Mouse (Mus musculus) T-helper 1 cell (primary cell): ENCODE results near the gene Gucy1b2.

Experiments
- in situ Hi-C: fragments of 300-600 bp; cut with MboI, MseI; formaldehyde crosslinking; loops from one replicate; pipeline ENCODE4 v1.15.1; 2025; ENCODE audit warnings: high pct_unique_total_duplicates

Gene Gucy1b2

GRCm38 (mm10) chr14:62446385-62447213 lies 9.5 kb downstream of the Gucy1b2 start:
- in situ Hi-C loops = no loop called here

- in situ Hi-C loops = no loop called here
These were observed 12.2 kb downstream of the Gucy1b2 start for GRCm38 (mm10) chr14:62443840-62444430.

DNA sequence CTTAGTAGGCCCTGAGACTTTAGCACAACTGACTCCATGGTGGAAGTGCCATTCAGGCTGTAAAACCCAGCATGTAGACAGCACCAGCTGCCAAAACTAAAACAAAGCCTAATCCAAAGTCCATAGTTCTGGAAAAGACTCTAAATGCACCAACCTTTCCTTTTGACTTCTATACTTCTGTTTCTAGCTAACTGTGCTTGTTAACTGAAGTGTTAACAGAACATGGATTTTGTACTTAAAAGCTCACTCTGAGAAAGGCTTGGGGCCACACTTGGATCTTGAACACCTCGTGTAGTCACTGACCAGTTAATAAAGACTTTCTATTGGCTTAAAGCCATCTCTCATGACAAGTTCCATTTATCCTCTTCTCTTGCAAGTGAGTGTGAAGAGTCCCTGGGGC lies 13.1 kb downstream of the Gucy1b2 start:
- in situ Hi-C loops = no loop called here

DNA sequence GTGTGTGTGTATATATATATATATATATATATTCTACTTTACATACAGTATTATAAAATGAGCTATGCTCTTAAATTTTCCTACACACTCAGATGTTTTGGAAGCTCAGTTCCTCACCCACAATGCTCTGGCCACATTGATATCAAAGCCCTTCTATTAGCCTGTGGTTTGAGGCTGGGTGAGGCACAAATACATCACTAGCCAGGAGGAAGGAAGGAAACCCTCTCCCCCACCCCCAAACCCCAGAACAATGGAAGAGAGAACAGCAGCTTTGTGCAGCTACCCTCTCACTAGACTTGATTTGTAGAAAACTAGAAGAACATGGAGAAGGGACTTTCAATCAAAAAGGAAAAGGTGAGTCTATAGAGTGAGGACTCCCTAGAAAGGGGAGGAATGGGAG lies 16.1 kb downstream of the Gucy1b2 start:
- in situ Hi-C loops = no loop called here

- in situ Hi-C loops = no loop called here
These were observed 17.9 kb downstream of the Gucy1b2 start for GRCm38 (mm10) chr14:62438236-62438635.

DNA sequence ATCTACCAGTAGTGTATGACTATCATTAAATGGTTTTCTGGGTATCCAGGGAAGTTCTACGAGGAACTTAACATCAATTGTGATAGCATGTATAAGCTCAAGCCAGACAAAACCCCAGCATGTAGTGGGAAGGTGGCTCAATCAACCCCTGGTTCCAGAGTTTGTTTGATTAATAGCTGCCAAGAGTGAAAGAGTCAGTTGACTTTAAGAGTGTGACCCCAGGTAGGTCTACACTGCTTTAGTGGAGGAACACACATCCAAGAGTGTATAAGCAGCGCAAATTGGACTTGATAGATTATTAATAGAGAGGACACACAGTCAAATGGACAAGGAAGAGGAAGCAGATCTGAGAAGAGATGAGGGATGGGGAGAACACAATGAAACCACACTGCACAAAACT lies 18.3 kb downstream of the Gucy1b2 start:
- in situ Hi-C loops = no loop called here

GRCm38 (mm10) chr14:62425277-62425691 lies 30.8 kb downstream of the Gucy1b2 start:
- in situ Hi-C loops = no loop called here

- in situ Hi-C loops = no loop called here
These were observed 33.8 kb downstream of the Gucy1b2 start for GRCm38 (mm10) chr14:62422265-62422664.

DNA sequence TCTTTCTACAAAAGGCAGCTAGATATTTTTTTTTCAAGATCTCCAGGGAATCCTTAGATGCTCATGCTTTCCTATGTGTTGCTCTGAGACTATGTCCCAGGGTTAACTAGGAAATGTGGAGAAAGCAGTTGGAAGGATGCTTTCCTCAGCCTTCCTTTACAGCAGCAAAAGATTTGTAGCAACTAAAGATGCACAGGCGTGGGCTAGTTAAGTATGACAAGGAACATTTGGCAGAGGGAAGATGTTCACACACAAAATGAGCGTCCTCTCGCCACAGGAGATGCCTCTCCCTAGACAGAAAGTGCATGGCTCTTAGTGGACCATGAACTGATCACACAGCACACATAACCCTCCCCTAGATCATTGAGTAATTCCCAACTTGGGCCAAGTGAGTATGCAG lies 38.6 kb downstream of the Gucy1b2 start:
- in situ Hi-C loops = no loop called here

GRCm38 (mm10) chr14:62416742-62417134 lies 39.4 kb downstream of the Gucy1b2 start:
- in situ Hi-C loops = no loop called here

DNA sequence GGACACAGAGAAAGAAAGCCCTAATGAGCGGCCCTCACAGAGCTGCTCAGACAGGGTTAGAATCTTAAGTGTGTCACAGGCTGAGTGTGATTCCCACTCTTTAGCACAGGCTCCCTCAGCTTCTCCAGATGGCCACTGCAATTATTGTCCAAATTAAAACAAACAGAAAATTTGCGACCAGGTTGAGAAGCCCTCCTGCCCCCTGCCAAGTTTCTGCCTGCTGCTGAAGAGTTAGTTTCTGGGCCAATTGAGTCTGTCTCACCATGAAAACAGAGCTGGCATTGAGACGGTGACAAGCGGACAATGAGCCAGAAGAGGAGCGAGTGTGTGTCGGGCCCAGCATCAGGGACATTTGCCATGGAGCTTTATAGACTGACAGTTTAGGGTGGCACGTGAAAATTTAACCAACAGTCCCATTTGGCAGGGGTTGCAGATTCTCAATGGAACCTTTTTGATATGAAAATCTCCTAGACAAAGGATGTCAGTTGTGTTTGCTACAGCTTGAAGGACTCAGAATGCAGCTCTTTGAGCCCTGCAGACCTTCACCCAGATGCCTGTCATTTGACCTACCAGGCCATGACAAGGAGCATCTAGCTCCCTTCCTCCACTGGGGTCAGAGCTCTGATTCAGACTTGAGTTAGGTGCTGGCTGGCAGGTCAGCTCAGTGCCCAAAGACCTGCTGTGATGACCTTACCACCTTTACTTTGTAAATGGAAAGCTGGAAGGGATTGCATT lies 39.9 kb downstream of the Gucy1b2 start:
- in situ Hi-C loops = no loop called here

GRCm38 (mm10) chr14:62395346-62395745 lies 60.7 kb downstream of the Gucy1b2 start:
- in situ Hi-C loops = no loop called here

GRCm38 (mm10) chr14:62392754-62393153 lies 63.3 kb downstream of the Gucy1b2 start:
- in situ Hi-C loops = no loop called here

GRCm38 (mm10) chr14:62389729-62390536 lies 66.2 kb downstream of the Gucy1b2 start:
- in situ Hi-C loops = no loop called here

- in situ Hi-C loops = no loop called here
These were observed 66.9 kb downstream of the Gucy1b2 start for GRCm38 (mm10) chr14:62389064-62389728.

DNA sequence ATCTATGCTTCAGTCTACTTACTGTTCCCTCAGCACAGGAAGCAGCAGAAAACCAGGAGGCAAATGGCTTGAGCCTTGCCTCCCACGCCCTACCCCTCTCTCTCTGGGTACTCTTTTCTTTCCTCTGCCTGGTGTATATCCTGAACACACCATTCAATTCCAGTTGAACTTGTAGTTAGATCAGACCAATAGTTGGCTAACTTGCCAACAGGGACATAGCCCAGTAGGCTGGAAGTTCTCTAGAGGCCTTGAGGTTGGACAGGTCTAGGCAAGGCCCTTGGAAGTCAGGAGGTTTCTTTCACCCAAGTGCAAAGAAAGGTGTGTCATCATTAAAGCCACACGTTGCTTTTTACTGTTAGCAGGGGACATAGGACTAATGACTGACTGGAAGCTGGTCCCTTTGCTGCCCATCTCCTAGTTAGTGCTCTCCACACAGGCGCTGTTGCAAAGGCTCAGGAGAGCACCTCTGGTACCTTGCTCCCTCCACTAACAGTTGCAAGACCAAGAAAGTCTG lies 72.2 kb downstream of the Gucy1b2 start:
- in situ Hi-C loops = no loop called here

- in situ Hi-C loops = no loop called here
These were observed 73.0 kb downstream of the Gucy1b2 start for GRCm38 (mm10) chr14:62383109-62383508.

- in situ Hi-C loops = no loop called here
These were observed 75.5 kb downstream of the Gucy1b2 start for GRCm38 (mm10) chr14:62380606-62381005.

- in situ Hi-C loops = no loop called here
These were observed 76.7 kb downstream of the Gucy1b2 start for GRCm38 (mm10) chr14:62379391-62379790.

GRCm38 (mm10) chr14:62376115-62376514 lies 80.0 kb downstream of the Gucy1b2 start:
- in situ Hi-C loops = no loop called here

DNA sequence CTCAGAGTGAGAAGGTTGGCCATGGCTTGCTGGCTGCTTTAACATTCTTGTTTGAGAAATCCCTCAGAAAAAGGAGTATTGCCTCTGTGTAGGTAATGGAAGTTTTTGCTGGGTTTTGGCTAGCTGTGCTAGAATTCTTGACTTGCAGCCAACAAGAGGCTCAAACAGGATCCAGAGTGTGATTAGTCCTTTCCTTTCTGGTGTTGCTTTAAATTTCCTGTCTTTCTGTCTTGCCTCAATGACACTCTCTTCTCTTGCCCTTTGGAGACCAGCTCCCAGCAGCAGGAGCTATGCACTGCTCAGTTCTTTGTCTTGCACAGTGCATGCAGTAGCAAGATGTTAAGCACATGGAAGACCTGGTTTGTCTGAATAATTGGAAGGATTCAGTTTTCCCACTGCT lies 80.4 kb downstream of the Gucy1b2 start:
- in situ Hi-C loops = no loop called here
